Mouse (Mus musculus): ENCODE results near the gene Borcs8. TPM values are rescaled to one million over a fixed set of nuclear protein-coding genes. Genes with fewer than 3 reads are reported as not detected.

Borcs8 gene
- 73.1 TPM for polyA plus RNA-seq (2017; shearing (Covaris generic))

GRCm38 (mm10) chr8:70139026-70139857 lies at the start of gene Borcs8, which contains the start of the genes Rfxank and Mef2b:
Gene Borcs8 (plus strand): TSS chr8:70139499.
Gene Rfxank (minus strand): TSS chr8:70139154.
Gene Mef2b (plus strand): TSS chr8:70139711.

DNA sequence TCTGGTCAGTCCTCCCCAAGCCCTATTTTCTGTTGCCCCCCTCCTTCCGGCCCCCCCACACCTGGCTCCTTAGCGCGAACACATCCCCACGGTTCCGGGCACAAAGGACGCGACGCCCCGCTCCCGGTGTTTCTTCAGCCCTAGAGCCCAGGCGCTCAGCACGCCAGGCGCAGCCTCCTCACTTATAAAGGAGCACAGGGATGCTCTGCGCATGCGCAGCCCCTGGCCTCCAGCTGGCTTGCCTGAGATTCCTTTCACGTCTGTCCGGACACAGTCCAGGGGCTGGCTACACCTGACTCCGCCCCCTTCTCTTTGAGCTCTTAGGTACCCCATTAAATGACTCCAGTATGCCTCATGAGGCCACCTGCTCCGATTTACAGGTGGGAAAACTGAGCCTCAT lies 18.6 kb upstream of the Borcs8 start, which contains the start of gene Ncan:
TSS of gene Ncan (minus strand) at position 207 of the 400 bp plus-strand sequence.

GRCm38 (mm10) chr8:70131166-70131883 lies 8.0 kb upstream of the Borcs8 start, which contains the start of gene Nr2c2ap:
Gene Nr2c2ap (plus strand): TSS chr8:70131333.

GRCm38 (mm10) chr8:70172043-70172681 lies 32.9 kb downstream of the Borcs8 start, which contains the start of gene Tmem161a:
Gene Tmem161a (plus strand): TSS chr8:70172356.

Other genes with a start within 250 kb of the Borcs8 start
- gene Tssk6, start 237.3 kb upstream of the Borcs8 start, polyA plus RNA-seq (2017; shearing (Covaris generic)) = 1.4 TPM
- 216 TPM for gene Ndufa13, start 236.9 kb upstream of the Borcs8 start, polyA plus RNA-seq (2017; shearing (Covaris generic))
- gene Yjefn3, start 236.8 kb upstream of the Borcs8 start, polyA plus RNA-seq (2017; shearing (Covaris generic)) = 1.4 TPM
- 14.8 TPM for gene Gatad2a, start 143.1 kb upstream of the Borcs8 start, polyA plus RNA-seq (2017; shearing (Covaris generic))
- gene Mau2, start 96.8 kb upstream of the Borcs8 start, polyA plus RNA-seq (2017; shearing (Covaris generic)) = 25.3 TPM
- gene Sugp1, start 96.7 kb upstream of the Borcs8 start, polyA plus RNA-seq (2017; shearing (Covaris generic)) = 74.4 TPM
- 0.51 TPM for gene Tm6sf2, start 66.6 kb upstream of the Borcs8 start, polyA plus RNA-seq (2017; shearing (Covaris generic))
- gene Hapln4, start 56.0 kb upstream of the Borcs8 start, polyA plus RNA-seq (2017; shearing (Covaris generic)) = not detected
- not detected for gene Ncan, start 18.6 kb upstream of the Borcs8 start, polyA plus RNA-seq (2017; shearing (Covaris generic))
- 69.0 TPM for gene Nr2c2ap, start 8.2 kb upstream of the Borcs8 start, polyA plus RNA-seq (2017; shearing (Covaris generic))
- 46.9 TPM for gene Rfxank, start 345 bp upstream of the Borcs8 start, polyA plus RNA-seq (2017; shearing (Covaris generic))
- 2.6 TPM for gene Mef2b, start 212 bp downstream of the Borcs8 start, polyA plus RNA-seq (2017; shearing (Covaris generic))
- gene Tmem161a, start 32.9 kb downstream of the Borcs8 start, polyA plus RNA-seq (2017; shearing (Covaris generic)) = 57.7 TPM
- gene Slc25a42, start 72.8 kb downstream of the Borcs8 start, polyA plus RNA-seq (2017; shearing (Covaris generic)) = 15.3 TPM
- 33.0 TPM for gene Sugp2, start 94.7 kb downstream of the Borcs8 start, polyA plus RNA-seq (2017; shearing (Covaris generic))
- gene Armc6, start 95.0 kb downstream of the Borcs8 start, polyA plus RNA-seq (2017; shearing (Covaris generic)) = 13.1 TPM
- 1.3 TPM for gene Homer3, start 143.3 kb downstream of the Borcs8 start, polyA plus RNA-seq (2017; shearing (Covaris generic))
- gene Ddx49, start 163.0 kb downstream of the Borcs8 start, polyA plus RNA-seq (2017; shearing (Covaris generic)) = 55.0 TPM
- gene Cope, start 163.0 kb downstream of the Borcs8 start, polyA plus RNA-seq (2017; shearing (Covaris generic)) = 381 TPM
- not detected for gene Cers1, start 176.3 kb downstream of the Borcs8 start, polyA plus RNA-seq (2017; shearing (Covaris generic))
- not detected for gene Gdf1, start 190.3 kb downstream of the Borcs8 start, polyA plus RNA-seq (2017; shearing (Covaris generic))
- gene Upf1, start 213.8 kb downstream of the Borcs8 start, polyA plus RNA-seq (2017; shearing (Covaris generic)) = 3.1 TPM
- 0.33 TPM for gene Comp, start 234.1 kb downstream of the Borcs8 start, polyA plus RNA-seq (2017; shearing (Covaris generic))